Mouse (Mus musculus): ENCODE data around the gene Ppia.
"Not testable (repeated sequence)": the region's sequence is repeated elsewhere in the genome, so short reads cannot be mapped to it uniquely, and the experiment has no call there.

Ppia gene

DNA sequence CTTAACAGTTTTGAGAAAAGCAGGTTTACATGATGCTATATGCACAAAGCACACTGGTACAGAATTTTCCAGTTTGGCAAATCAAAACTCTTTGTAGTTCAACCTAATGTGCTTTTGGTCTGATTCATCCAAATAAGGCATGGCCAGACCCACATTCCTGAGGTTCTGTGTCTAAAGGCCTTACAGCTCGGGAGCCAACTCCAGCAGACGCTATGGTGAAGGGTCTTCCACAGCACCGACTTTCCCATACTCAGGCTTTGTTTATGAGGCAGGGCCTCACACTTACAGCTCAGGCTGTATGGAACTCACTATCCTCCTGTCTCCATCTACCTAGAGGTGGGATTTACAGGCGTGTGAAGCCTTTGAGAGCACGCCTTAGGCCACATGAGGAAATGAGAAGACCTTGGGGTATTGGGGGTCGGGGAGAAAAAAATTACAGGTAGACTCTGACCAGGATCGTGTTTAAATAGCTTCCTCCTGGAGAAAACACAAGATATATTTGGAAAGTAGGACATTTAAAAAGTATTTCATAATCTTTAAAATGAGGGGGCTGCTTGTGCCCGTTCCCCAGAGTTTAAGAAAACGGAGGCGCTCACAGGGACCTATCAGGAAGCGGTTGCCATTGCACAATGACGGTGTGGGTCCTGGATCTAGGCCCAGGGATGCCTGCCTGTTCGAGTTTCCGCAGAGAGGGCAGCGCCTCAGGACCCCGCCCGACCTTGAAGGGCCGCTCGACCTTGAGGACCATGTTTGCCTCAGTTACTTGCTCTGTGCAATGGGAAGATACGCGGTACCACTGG lies at the start of gene Ppia:
Gene Ppia, plus strand, starts transcription at position 693 of the 800 bp plus-strand sequence.
- no peak for DNase-seq

DNA sequence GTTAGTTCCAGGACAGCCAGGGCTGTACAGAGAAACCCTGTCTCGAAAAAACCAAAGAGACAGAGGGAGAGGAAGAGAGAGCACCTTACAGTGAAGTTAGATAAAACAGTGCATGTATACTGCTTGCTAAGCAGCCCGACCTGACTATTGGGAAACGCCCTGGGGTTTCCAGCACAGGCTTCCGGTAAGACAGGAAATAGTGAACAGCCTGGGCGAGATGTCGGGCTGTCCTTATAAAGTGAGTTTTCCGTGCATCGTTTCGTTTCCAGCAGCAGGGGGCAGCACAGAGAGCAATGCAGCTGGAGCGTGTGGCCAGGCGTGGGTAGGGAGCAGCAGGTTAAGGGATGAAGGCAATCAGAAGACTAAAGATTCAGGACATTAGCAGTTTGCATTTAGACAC lies 49.4 kb upstream of the Ppia start:
- DNase-seq: peak; percentile 82

DNA sequence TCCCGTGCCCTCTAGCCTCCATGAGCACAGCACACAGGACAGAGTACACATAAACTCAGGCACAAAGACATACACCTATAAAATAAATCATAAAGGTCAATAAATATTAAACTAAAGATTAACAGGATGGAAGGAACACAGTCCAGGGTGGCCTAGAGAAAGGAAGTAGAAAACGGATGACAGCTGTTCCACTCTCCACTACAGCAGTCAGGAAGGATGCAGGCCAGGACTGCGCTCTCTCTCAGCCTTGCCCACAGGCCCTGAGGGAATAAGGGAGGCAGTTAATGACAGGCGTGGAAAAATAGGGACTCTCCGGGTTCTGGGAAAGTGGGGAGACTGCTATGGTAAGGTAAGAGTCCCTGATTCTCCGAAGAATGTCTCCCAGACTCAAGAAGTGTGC lies 48.8 kb upstream of the Ppia start:
- DNase-seq: no peak

DNA sequence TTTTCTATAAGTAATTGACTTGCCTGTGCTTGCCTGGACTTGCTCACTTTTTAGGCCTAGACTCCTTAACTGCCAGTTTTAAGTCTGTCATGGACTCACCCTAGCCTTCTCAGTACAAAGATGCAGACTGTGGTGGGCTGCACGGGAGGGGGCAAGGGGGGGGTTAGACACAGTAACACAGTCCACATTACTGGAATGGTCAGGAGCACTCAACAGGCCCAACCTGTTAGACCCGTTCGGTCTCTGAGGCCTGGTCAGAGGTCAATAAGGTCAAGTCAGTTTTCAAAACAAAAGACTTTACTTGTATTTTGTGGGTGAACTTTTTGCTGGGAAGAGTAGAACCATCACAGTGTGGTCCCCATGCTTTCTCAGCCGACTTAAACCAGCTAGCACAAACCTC lies 48.1 kb upstream of the Ppia start:
- DNase-seq: no peak

DNA sequence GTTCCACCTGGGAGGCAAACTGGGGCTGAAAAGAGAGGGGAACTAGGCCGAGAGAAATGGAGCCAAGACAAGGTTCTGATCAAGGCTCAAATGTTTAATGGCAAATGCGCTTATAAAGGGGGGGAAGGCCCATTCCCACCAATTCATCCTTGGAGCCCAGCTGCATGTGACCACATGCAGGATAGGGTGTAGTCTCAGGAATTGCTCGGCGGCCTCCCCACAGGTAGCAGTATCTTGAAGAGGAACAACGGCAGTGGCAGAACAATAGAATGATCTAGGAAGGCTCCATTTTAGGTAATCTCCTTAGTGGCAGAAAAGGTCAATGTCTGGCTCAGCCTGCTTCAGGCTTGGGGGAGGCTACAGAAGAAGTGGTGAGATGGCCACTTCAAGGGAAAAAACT lies 47.3 kb upstream of the Ppia start:
- DNase-seq: not testable (repeated sequence)

DNA sequence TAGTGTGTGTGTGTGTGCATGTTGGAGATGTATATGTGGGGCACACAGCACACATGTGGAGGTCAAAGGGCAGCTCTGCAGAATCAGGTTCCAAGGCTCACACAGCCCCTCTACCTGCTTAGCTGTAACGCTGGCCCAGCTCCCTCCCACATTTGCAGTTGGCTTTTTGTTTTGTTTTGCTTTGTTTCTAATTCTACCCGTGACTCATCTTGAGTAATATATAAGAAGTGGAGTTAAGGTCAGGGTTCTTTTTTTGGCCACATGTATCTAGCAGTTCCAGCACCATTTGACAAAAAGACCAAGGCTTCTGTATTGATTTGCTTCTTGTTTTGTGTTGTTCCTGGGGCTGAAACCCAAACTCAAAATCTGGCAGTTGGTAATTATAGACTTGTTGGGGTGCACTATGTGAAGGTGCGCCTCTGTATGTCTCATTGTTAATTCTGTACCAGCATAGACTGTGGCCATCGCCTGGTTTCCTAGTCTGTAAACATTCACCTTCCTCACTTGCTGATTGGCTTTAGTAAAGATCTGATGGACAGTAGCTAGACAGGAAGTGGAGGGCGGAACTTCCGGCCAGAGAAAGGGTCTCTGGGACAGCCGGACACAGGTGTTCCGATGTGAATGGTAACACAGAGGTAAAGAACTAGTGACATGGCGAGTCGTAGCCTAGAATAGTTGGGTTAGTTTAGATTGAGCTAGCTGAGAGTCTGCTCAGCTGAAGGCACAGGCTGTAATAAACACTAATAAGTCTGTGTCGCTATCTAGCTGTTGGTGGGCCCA lies 43.7 kb upstream of the Ppia start:
- DNase-seq: no peak

DNA sequence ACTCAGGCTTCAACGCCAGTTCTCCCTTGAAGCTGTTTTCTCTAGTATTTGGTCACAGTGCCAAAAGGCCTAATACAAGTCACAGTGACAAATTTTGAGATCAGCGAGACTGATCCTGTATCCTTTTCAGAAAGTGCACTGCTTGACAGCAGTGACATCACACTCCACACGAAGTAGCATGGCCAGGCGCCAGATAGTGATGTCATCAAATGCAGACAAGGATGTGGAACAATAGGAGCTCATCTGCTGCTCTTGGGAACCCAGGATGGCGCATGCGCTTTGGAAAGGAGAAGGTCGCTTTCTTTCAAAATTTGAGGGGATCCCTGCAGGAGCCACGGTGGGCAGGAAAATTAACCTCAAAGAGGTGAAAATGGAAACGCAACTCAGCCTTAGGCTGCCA lies 42.5 kb upstream of the Ppia start:
- no peak for DNase-seq

DNA sequence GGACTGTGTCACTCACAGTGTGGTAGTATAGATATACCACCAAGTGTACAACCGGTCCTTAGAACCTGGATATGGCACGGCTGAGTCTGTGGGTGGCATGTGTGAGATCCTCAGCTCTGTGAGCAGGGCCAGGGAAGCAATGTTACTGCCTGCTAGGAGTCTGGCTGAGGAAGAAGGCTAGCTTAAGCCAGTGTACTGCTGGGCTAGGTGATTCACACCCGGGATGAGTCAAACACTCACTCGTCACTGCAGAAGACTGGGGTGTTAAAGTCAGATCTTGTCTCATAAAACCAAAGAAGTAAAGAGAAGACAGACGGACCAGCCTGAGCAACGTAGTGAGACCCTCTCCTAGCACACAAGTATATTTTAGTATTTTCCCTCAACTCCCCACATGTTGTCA lies 34.3 kb upstream of the Ppia start:
- no peak for DNase-seq

DNA sequence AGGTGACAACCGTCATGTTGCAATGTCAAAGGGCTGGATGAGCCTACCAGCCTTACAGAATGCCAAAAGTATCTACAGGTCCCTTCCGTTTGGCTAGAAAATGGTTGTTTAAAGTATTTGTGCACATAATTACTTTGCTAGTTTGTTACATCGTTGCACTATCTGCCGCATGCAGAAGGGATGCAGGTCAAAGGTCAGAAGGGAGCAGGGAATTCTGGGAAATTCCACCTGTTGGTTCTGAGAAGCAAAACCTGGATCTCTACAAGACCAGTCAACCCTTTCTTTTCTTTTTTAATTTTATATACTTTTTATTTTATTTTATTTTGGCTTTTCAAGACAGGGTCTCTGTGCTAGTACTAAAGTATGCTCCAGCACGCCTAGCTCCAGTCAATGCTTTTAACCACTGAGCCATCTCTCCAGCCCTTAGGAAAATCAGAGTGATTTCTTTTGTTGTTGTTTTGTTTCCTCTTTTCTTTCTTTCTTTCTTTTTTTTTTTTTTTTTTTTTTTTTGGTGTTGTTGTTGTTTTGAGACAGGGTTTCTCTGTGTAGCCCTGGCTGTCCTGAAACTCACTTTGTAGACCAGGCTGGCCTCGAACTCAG lies 27.0 kb upstream of the Ppia start:
- DNase-seq: no peak

DNA sequence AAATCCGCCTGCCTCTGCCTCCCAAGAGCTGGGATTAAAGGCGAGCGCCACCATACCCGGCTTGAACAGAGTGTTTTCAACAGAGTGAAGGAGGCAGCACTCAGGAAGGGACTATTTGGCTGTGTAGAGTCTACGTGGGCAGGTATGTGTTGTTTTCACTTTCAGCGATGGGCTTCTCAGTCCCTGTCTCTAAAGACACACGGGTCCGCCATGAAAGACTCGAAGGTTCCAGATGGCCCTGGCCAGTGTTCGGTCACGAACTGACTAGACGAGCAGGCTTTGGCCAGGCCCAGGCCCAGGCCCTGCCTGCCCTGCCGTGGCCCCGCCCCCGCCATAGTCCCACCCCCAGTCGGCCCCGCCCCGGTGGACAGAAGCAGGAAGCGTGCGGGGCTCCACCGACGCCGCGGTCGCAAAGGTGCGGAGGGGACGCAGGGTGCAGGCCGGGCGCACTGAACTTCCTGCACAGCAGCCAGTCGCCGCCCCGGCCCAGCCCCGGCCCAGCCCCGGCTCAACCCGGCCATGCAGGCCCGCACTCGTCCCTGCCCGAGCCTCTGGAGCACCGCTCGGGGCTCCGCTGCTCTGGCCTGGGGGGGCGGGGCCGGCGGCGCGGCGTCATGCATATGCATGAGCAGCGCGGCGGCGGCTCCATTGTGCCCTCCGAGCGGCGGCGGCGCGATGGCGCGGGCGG lies 26.4 kb upstream of the Ppia start, which contains the start of gene Zmiz2:
Gene Zmiz2, plus strand, starts transcription at position 349 of the 688 bp plus-strand sequence.
- peak; percentile 97 for DNase-seq

DNA sequence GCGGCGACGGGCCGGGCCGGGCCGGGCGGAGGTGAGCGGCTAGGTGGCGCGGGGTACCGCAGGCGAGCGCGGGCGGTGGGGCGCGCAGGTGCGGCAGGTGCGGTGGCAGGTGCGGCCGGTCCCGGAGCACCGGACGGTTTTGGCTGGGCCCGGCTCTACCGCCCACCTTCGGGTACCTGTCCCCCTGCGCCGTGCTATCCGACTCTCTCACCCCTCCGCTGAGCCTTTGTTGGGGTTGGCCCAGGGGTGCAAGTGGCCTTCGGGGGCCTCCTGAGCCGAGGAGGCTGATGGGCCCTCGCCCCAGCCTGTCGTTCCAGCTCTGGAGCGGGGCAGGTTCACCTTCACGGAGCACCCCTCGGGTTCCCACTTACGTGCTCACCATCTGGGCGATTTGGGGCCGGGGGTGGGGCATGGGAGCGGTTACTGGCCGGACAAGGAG lies 25.7 kb upstream of the Ppia start:
- DNase-seq: peak; percentile 30

DNA sequence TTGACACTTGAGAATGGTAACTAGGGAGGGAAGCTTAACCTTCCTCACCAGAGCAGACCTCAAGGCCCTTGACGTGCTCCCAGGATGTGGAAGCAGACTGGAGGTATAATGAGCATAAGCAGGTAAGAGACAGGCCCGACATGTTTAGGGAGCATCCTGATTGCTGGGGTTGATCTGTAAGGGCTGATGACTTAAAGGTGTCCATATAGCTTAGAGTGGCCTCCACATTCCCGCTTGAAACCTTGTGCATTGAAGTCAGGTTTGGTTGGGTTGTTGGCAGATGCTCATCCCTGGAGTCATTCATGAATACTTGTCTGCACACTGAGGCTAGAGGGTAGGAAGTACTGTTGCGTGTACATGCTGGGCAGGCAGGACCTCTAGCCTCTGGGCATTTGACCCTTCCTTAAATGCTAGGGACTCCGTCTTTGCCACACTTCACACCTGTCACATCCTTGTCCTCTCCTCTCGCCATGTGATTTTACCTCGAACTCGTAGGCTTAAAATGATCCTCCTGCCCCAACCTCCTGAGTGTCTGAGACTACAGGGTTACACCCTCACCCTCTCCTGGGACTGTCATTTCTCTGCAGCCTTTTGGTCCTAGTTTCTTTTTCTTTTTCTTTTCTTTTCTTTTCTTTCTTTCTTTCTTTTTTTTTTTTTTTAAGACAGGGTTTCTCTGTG lies 24.7 kb upstream of the Ppia start:
- no peak for DNase-seq

DNA sequence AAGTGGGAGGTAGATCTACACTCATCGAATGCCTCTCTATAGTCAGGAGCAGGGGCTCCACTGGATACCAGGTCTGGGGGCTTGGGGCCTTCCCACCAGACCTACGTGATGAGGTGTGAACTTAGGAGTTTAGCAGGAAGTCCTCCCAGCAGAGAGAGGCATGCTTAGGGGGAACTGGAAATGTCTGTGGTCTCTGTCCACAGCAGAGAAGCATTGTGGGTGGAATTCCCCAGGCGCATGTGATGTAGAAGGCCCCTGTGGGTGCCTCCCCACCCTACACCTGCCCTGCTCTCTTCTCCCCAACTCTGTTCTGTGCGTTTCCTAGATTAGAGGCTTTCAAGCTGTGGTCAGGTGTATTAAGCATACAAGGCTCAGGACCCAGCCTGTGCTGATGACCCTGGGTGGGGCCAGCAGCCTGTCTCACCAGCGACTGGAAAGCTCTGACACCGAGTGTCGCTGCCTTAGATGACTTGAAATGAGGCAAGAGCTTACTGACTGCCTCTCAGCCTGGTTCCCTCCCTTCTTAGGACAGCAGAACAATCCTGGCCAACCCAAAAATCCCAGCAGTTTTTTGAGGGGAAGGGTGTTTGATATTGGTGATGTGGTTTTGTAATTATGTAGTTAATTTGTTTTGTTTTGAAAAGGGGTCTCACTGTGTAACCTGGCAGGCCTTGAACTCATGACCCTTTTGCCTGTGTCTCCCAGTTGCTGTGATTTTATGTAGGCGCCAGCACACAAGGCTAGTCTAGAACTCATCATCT lies 23.5 kb upstream of the Ppia start:
- DNase-seq: no peak

DNA sequence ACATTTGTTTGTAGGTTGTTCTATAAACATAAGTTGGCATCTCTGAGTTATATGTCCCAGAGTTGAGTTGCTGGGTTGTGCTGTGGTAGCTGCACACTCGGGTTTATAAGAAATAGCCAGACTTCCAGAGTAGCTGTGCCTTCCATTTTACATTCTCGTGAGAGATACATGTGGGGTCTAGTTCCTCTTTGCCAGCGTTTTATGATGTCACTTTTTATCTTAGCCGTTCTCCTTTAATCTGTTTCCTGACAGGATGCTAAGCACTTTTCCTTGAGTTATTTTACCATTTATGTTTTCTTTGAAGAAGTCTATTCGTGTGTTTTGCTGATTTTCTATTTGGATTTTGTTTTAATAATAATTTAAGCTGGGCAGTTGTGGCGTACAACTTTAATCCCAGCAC lies 22.4 kb upstream of the Ppia start:
- no peak for DNase-seq

DNA sequence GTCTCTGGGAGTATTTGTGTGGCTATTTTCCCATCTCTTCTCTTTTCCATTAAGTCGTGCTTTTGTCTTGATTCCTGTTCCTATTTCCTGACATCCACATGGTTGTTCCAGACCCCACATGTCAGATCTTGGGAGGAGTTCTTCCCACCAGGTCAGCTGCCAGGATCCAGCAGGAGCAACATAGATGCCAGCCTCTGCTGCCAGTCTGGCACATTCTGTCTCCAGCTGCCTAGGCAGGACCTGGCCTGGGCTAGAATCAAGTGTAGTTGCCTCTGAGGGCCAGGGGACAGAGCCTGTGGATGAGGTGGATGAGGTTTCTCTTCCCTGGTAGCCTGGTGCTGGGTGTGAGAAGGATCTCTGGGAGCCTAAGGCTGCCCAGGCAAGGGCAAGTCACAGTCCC lies 21.4 kb upstream of the Ppia start:
- no peak for DNase-seq

DNA sequence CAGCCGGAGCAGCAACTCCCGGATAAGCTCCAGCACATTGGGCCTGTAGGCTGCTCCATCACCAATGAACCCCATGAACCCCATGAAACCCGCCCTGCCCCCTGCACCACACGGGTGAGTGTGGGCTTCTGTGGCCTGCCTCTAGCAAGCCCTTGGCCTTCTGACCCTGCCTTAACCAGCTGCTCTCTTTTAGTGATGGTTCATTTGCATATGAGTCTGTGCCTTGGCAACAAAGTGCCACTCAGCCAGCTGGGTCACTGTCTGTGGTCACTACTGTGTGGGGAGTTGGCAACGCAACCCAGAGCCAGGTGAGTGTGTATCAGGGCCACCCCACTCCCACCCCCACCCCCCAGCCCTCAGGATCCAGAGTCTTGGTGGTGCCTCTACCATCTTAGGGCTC lies 19.7 kb upstream of the Ppia start:
- DNase-seq: no peak

DNA sequence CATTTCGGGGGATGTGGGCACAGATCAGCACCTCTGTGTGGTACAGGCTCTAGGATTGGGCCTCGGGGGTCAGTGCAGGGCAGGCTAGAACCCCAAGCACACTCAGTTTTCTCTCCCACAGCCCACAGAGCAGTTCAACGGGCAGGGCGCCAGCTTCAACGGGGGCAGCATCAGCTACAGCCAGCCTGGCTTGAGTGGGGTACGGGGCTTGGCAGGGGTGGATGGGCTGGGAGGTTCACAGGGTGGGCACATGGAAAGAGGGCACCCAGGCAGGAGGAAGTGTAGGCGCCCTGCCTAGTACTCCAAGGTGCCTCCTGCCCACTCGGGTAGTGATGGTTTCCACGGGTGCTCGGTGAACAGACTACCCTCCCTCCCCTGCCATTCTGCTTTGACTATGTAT lies 17.1 kb upstream of the Ppia start:
- DNase-seq: no peak

DNA sequence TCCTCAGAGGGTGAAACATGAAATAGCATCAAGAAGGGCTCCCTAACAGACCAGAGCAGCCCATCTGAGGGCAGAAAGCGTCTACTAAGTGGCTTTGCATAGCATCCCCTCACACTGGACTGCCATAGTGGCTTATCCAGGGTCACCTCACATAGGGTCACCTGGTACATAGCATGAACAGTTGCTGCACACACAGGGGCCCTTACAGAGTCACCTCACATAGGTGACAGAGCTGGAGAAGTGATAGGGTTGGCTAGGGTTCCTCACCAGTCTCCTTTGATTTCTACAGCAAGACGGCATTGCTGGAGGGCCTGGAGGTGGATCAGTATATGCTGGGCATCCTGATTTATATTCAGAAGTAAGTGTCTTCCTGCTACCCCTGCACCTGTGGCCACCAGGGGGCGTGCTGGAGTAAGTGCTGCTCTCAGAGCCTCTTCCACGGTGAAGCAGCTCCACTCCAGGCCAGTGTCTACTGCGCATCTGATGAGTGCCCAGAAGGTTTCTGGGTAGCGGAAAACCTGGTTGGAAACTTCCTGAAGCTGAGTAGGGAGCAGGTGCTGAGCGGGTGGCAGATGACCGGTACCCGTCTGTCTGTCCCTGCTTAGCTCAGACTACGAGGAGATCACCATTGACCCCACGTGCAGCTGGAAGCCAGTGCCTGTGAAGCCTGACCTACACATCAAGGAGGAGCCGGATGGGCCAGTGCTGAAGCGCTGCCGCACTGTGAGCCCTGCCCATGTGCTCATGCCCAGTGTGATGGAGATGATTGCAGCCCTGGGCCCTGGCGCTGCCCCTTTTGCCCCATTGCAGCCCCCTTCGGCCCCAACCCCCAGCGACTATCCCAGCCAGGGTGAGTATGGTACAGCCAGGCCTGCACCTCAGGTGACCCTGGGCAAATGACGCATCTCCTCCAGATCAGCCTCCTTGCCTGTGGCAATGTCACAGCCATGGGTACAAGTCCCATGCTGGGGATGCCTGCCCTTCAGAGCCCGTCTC lies 12.4 kb upstream of the Ppia start:
- DNase-seq: peak; percentile 80

DNA sequence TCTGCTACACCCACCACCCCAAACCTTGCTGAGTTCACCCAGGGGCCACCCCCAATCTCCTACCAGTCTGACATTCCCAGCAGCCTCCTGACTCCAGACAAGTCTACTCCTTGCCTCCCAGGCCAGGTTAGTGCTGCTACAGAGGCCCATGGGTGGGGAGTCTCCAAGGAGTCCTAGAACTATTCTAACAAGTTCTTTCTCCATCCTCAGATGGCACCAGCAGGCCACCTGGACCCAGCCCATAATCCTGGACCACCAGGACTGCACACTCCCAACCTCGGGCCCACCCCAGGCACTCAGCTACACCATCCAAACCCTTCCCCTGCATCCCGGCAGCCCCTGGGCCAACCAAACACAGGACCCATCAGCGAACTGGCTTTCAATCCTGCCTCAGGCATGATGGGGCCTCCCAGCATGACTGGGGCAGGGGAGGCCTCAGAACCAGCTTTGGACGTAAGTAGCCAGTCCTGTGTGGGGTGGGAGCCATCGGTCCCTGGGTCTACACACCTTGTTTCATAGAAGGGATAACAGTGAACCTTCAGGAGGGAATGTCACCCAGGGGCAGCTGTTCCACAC lies 11.3 kb upstream of the Ppia start:
- DNase-seq: no peak
